Mouse (Mus musculus) left cerebral cortex, postnatal 4 days (tissue): ENCODE data around the gene Praf2. TPM values are rescaled to one million over a fixed set of nuclear protein-coding genes. Genes with fewer than 3 reads are reported as not detected.
"Not testable (repeated sequence)": the region's sequence is repeated elsewhere in the genome, so short reads cannot be mapped to it uniquely, and the experiment has no call there.

Experiments
- DNase-seq: peaks from one replicate; pipeline ENCODE4 v3.0.0-alpha.2; 2022
- intact Hi-C: fragments of 180-260 bp; cut with DNase I; formaldehyde crosslinking; loops from one replicate; pipeline ENCODE4 v1.15.1; 2025
- total RNA-seq, 2 experiments: library from RNA; stranded (reverse); gene quantifications; 2 replicates each; pipeline ENCODE4 v1.2.3; 2021

The Praf2 gene
- total RNA-seq, 2 experiments from 2014 or later = 70.0 to 84.0 TPM

- peak; percentile 74 for DNase-seq
- intact Hi-C loops = no loop called here
Measured at GRCm38 (mm10) chrX:7733571-7734156, 5.4 kb downstream of the Praf2 start.

GRCm38 (mm10) chrX:7739336-7740081 is 11.3 kb downstream of the Praf2 start:
- intact Hi-C loops = no loop called here
- DNase-seq = peak; percentile 63

- DNase-seq = no peak
- intact Hi-C loops = no loop called here
Measured at GRCm38 (mm10) chrX:7740082-7740819, 12.0 kb downstream of the Praf2 start.

GRCm38 (mm10) chrX:7741103-7741502 is 12.9 kb downstream of the Praf2 start:
- DNase-seq = no peak
- intact Hi-C loops = no loop called here

GRCm38 (mm10) chrX:7743470-7743869 is 15.2 kb downstream of the Praf2 start:
- no peak for DNase-seq
- intact Hi-C loops = no loop called here

GRCm38 (mm10) chrX:7744940-7745339 is 16.7 kb downstream of the Praf2 start:
- no peak for DNase-seq
- intact Hi-C loops = no loop called here

GRCm38 (mm10) chrX:7745429-7745828 is 17.2 kb downstream of the Praf2 start:
- no peak for DNase-seq
- intact Hi-C loops = no loop called here

- DNase-seq = peak; percentile 85
- intact Hi-C loops = no loop called here
Measured at GRCm38 (mm10) chrX:7750432-7751116, 22.3 kb downstream of the Praf2 start, which contains the start of gene Ccdc120. Ccdc120 (minus strand) TSS chrX:7750905.

- DNase-seq, intact Hi-C loops: not testable (repeated sequence)
Measured at GRCm38 (mm10) chrX:7753627-7754026, 25.4 kb downstream of the Praf2 start.

- intact Hi-C loops = no loop called here
- peak; percentile 94 for DNase-seq
Measured at GRCm38 (mm10) chrX:7762137-7762920, 34.1 kb downstream of the Praf2 start, which contains the start of gene Tfe3. Tfe3 (plus strand) TSS chrX:7762560.

GRCm38 (mm10) chrX:7762921-7763197 is 34.6 kb downstream of the Praf2 start:
- DNase-seq = no peak
- intact Hi-C loops = no loop called here

- peak; percentile 8 for DNase-seq
- intact Hi-C loops = no loop called here
Measured at GRCm38 (mm10) chrX:7763631-7764393, 35.6 kb downstream of the Praf2 start.

GRCm38 (mm10) chrX:7764657-7765280 is 36.5 kb downstream of the Praf2 start:
- DNase-seq = no peak
- intact Hi-C loops = no loop called here

GRCm38 (mm10) chrX:7765281-7765670 is 37.0 kb downstream of the Praf2 start:
- DNase-seq = no peak
- intact Hi-C loops = no loop called here

GRCm38 (mm10) chrX:7765764-7766163 is 37.5 kb downstream of the Praf2 start:
- peak; percentile 11 for DNase-seq
- intact Hi-C loops = no loop called here

- intact Hi-C loops = no loop called here
- no peak for DNase-seq
Measured at GRCm38 (mm10) chrX:7769302-7770017, 41.2 kb downstream of the Praf2 start.

GRCm38 (mm10) chrX:7772766-7773165 is 44.5 kb downstream of the Praf2 start:
- DNase-seq = no peak
- intact Hi-C loops = no loop called here

- DNase-seq = no peak
- intact Hi-C loops = no loop called here
Measured at GRCm38 (mm10) chrX:7775501-7776205, 47.4 kb downstream of the Praf2 start.
